Mouse (Mus musculus) cerebellum, adult 2 months (tissue): ENCODE measurements around the gene Uqcrc1.

Experiments used
- CTCF ChIP-seq: fragments of 200-500 bp; IDR thresholded peaks from 2 replicates; pipeline ENCODE4 v1.5.1; 2011; ENCODE audit warnings: low read depth, mild to moderate bottlenecking, control low read depth, low read length, moderate library complexity, borderline replicate concordance; ENCODE audit not compliant: insufficient read depth
- POLR2A ChIP-seq: fragments of 200-500 bp; IDR thresholded peaks from 2 replicates; pipeline ENCODE4 v1.6.1; 2011; ENCODE audit warnings: low read length, control low read depth, borderline replicate concordance; ENCODE audit not compliant: insufficient read depth

DNA sequence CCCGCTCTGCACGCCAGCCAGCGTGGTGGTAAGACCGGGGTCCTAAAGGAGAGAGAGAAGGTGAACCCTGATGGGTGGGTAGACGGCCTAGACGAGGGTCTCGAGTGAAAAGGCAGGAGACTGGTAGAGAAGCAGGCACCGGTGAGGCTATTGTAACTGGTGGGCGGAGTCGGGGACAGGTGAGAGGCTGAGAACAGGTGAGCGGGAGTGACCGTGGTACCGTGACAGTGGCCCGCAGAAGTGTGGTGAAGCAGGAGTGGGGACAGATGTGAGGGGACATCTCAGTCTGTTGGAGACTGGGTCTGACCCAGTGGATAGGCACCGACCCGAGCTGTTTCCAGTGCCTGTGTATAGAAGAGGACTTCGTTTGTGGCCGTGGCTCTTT, 55.6 kb downstream of the Uqcrc1 start:
- TF ChIP-seq POLR2A (no peak), CTCF (no peak)
